Mouse (Mus musculus): Measurements from ENCODE around the gene Lin7b.
"Not testable (repeated sequence)": the region's sequence is repeated elsewhere in the genome, so short reads cannot be mapped to it uniquely, and the experiment has no call there.

Gene Lin7b

DNA sequence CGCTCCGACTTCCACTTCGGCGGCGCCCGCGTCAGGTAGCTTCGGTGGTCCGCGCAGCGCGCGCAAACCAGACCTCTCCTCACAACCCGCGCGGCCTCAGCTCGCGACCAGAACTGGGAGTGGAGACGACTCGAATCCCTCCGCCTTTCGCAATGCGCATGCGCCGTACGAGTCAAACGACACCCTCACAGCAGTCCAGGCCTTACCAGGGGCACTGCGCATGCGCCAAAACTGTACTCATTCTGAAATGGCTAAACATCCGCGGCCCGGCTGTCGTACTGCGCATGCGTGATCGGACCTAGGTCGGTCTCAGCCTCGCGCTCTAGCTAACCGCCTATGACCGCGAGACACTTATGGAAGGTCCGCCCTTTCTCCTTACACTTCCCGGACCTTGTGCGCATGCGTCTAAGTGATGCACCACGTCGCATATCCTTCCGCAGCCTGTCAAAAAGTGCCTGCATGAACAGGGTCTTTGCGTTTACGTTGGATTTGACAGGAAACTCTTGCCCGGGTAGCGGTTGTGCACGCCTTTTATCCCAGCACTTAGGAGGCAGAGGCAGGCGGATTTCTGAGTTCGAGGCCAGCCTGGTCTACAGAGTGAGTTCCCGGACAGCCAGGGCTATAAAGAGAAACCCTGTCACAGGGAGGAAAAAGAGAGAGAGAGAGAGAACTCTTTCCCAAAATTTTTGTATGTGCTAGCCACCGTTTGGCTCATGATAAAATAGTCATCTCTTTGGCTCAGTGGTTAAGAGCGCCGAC, 25.4 kb upstream of the Lin7b start, which contains the start of gene Snrnp70:
Gene Snrnp70, minus strand, starts transcription at position 165 of the 759 bp plus-strand sequence.
- peak; percentile 99 for DNase-seq (ENCODE audit: inconsistent ontology term)

GRCm38 (mm10) chr7:45395129-45395541, 24.8 kb upstream of the Lin7b start:
- no peak for DNase-seq (ENCODE audit: inconsistent ontology term)

- no peak for DNase-seq (ENCODE audit: inconsistent ontology term)
These were observed 15.7 kb upstream of the Lin7b start for GRCm38 (mm10) chr7:45386077-45386476.

DNA sequence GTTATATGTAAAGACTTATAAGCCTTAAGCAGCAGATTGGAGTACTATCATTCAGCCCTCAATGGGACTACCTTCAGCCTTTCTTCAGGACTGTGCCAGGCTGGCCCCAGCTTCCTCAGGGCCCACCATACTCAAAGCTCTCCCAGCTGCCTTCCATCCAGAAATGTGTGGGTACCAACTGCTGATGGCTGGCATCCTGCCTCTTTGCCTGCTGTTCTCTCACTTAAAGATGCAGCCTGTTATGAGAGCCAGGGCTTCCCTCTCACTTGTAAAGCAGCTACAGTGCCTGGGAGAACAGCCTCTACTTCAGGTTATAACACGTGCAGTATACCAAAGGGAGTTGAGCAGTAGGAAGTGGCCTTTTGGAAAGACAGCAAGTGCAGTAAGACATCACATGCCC, 5.7 kb upstream of the Lin7b start:
- DNase-seq (ENCODE audit: inconsistent ontology term) = no peak

- no peak for DNase-seq (ENCODE audit: inconsistent ontology term)
These were observed 4.2 kb upstream of the Lin7b start for GRCm38 (mm10) chr7:45374620-45375019.

DNA sequence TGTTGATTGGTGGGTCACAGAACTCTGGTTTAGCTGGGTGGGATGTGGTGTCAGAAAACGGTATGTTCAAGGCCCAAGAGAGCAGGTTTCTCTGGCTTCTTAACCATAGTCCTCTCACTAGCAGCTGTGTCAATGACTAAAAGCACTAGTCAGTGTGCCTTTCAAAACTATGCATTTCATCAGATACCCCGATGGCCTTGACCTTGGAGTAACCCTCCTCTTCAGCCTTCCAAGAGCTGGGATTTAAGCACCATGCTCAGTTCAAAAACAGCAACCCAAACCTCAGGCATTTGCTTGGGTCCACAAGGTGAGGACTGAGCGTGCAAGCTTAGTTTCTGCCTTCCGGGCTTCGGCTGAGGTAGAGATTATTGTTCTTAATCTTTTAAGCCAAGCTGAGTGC, 2.0 kb upstream of the Lin7b start:
- no peak for DNase-seq (ENCODE audit: inconsistent ontology term)

GRCm38 (mm10) chr7:45369836-45370474, 428 bp downstream of the Lin7b start:
- DNase-seq (ENCODE audit: inconsistent ontology term) = no peak

DNA sequence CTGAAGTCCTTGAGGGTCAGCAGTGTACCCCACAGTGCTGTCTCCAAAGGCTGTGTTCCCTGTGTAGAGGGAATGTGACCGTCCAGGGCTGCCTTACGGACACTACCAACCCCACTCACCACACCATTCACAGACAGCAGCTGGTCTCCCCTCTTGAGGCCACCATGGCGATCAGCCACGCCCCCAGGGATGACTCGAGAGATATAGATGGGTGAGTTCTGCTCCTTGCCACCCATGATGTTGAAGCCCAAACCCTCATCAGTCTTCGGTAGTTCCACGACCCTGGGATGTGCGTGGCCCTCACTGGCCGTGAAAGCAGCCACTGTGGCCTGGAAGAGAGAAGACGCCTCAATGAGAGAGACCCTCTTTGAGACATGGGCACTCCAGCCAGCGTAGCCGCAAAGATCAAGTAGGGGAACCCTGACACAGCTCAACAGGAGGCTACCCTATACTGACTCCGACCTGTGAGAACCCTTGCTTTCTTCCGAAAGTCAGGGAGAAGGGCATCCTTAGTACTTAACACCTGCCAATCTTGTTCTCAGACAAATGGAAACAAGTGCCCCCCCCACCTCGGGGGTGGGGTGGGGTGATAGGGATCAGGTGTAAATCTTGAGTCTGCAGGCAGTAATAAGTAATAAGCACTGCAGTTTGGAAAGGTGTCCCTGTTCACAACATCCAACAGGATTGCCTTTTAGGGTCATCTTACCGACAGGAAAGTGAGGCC, 1.2 kb downstream of the Lin7b start:
- DNase-seq (ENCODE audit: inconsistent ontology term) = no peak

DNA sequence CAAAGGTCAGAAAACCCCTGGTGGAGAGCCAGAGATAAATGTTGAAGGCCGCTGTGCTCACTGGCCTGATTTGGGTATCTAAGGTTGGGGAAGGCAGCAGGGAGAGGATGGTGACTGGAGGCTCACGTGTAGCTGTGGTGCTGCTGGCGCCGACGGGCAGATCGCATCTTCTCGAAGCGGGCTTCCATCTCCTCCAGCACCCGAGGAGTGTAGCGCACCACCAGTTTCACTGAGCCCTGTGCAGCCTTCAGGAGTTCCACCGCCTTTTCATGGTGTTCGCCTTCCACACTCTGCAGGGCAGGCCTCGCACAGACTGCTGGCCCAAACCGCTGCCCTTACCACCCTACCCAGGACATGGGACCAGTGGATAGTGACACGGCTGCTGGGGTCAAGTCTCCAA, 2.2 kb downstream of the Lin7b start:
- DNase-seq (ENCODE audit: inconsistent ontology term) = no peak

DNA sequence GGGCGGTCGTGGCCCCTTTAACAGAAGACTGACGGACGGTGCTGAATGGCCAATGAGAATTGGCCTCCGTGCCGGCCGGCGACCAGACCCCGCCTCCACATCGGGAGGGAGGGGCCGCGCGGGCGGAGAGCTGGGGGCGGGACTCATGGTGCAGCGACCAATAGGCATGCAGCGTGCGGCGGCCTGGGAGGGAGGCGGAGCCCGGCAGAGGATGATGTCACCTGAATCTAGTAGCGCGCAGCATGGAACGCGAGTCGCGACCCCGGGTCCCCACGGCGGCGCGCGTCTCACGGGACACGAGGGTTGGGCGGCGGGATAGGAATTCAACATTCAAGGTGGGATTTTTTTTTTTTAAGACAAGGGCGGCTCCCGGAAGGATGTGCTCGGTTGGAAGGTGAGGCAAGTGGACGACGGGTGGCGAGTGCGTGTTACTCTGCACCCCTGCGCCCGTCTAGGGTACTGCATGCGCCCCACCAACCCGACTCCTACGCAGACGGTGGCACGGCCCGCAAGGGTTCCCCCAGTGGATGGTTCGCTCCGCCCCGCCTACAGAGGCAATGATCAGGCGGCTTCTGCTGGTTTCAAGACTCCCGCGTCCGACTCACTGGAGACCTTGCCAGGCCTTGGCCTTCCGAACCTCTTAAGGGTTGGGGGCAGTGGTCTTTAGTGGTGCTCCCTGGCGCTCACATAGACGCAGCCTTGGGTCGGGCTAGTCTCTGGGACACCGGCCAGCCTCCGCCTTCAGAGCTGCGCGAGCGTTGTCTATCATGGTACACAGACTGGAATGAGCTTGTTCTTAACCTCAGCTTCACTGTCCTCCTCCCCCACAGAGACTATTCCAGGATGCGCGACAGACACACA, 3.1 kb downstream of the Lin7b start:
- peak; percentile 99 for DNase-seq (ENCODE audit: inconsistent ontology term)

GRCm38 (mm10) chr7:45366652-45367019, 3.7 kb downstream of the Lin7b start, which contains the start of gene Ppfia3:
Ppfia3 (minus strand) TSS chr7:45367019.
- DNase-seq (ENCODE audit: inconsistent ontology term) = no peak

- peak; percentile 75 for DNase-seq (ENCODE audit: inconsistent ontology term)
These were observed 4.4 kb downstream of the Lin7b start for GRCm38 (mm10) chr7:45365742-45366651.

- no peak for DNase-seq (ENCODE audit: inconsistent ontology term)
These were observed 6.4 kb downstream of the Lin7b start for GRCm38 (mm10) chr7:45363983-45364382.

GRCm38 (mm10) chr7:45362801-45363200, 7.6 kb downstream of the Lin7b start:
- DNase-seq (ENCODE audit: inconsistent ontology term) = peak; percentile 24

DNA sequence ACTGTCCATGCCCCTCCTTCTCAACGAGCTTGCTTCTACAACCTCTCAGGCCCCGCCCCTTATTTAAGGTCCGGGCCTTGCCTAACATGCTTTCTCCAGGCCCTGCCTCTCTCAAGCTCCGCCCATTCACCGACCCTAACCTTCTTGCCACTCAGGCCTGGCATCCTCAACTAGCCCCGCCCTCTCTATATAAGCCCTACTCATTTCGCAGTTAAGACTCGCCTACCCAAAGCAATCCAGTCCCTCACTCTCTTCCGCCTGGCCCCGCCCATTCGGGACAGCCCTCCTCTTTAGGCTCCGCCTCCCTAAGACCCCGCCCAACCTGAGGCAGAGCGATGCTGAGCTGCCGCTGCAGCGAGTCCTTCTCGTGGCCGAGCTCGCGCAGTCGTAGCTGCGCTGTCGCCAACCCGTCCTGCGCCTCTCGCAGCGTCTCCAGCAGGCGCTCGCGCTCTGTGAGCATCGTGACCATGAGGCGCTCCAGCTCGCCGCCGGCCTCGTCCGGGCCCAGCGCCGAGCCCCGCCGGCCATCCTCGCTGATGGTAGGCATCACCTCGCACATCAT, 9.1 kb downstream of the Lin7b start:
- peak; percentile 92 for DNase-seq (ENCODE audit: inconsistent ontology term)

- DNase-seq (ENCODE audit: inconsistent ontology term) = no peak
These were observed 9.8 kb downstream of the Lin7b start for GRCm38 (mm10) chr7:45360404-45361125.

GRCm38 (mm10) chr7:45359081-45359480, 11.3 kb downstream of the Lin7b start:
- DNase-seq (ENCODE audit: inconsistent ontology term) = not testable (repeated sequence)

- no peak for DNase-seq (ENCODE audit: inconsistent ontology term)
These were observed 14.3 kb downstream of the Lin7b start for GRCm38 (mm10) chr7:45356087-45356486.

GRCm38 (mm10) chr7:45355318-45356020, 14.9 kb downstream of the Lin7b start:
- no peak for DNase-seq (ENCODE audit: inconsistent ontology term)

Data from Muller cell, postnatal 12 days (primary cell).